Mouse (Mus musculus) cerebellum, postnatal 25 days (tissue): ENCODE results near the gene Dand5.

Experiments
- DNase-seq, 2 experiments: peaks; one replicate each; pipeline ENCODE4 v3.0.0; 2021; ENCODE audit warnings: mixed read lengths in 2 of 2

Gene Dand5

DNA sequence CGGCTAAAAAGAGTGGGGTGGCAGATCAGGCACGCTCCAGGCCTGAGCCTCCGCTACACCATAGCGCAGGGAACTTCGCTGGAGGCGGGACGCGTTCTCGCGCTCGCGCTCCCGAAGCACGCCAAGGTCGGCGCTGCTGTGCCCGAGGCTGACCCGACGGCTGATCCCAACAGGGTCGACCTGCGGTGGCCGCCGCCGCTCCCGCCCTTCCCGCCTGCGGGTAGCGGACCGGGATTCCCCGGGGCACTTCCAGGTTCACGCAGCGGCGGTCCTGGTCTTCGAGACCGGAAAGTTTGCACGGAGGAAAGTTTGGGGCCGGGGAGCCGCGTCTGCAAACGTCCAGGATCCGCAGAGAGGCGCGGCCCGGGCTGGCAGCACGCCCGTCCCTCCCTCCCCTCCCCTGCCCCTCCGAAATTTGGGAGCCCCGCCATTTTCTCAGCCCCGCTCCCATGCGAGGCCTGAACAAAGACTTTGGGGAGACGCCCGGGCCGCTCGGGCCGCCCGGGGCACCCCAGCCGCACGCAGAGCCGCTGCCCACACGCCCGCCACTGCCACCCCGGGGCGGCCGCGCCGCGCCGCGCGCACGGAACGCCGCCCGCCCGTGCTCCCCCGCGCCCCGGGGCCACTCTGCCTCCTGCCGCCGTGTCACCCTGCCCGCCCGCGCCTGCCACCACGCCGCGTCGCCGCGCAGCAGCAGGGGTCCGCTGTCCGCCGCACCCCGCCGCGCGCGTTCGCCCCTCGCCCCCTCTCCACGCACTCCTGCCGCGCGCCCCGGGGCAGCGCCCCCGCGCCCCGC lies 23.3 kb downstream of the Dand5 start:
- DNase-seq: peak; percentile 81 to 82

DNA sequence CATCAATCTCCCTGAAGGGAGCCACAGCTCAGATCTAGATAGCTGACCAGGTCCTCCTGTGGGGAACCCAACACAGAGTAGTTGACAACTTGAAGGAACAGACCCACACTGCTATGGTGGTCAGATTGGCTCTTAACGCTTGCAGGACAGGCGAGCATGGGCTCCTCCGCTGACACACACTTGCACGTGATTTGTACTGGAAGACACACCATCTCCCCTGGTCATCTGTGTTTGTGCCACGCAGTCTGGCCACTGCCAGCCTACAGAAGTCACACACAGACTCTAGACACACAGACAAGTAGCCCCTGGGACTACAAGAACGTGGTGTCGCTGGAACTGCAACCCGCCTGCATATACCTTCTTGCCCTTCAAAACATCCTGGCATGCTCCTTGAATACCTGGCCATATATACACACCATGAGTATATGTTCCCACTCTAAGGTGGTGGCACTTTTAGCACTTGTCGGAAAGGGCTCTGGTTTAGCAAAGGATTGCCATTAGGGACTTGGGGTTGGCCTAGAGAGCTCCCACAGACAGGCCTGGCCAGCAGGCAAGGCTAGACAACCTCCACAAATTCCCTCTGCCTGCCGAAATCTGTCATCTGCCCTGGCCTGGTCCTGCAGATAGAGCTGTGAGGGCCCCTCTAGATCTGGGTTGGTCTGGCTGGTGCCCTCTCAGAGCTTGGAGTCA lies 24.0 kb downstream of the Dand5 start:
- peak; percentile 48 to 61 for DNase-seq

GRCm38 (mm10) chr8:84797971-84798370 lies 24.7 kb downstream of the Dand5 start:
- peak in 1 of 2 experiments; percentile 42 for DNase-seq

- peak; percentile 31 to 41 for DNase-seq
Measured at GRCm38 (mm10) chr8:84797256-84797797, 25.3 kb downstream of the Dand5 start.

GRCm38 (mm10) chr8:84794486-84794885 lies 28.1 kb downstream of the Dand5 start:
- DNase-seq: peak; percentile 69 to 85

- peak; percentile 71 to 83 for DNase-seq
Measured at GRCm38 (mm10) chr8:84793791-84794485, 28.7 kb downstream of the Dand5 start.

DNA sequence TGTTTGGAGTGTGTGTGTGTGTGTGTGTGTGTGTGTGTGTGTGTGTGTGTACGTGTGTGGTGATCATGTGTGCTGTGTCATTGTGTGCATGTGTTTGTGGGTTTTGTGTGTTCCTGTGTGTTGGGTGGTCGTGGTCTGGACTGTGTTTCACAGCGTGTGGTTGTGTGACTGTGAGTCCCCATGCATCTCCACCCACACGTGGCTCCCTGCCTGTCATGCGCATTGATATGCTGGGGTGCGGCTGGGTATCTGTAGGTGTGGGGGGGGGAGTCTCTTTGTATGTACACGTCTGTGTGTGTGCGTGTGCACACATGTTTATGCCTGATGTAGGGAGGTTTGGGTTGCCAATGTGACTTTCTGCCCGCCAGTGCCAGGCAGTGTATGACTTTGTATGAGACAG lies 29.5 kb downstream of the Dand5 start:
- DNase-seq: peak in 1 of 2 experiments; percentile 64

DNA sequence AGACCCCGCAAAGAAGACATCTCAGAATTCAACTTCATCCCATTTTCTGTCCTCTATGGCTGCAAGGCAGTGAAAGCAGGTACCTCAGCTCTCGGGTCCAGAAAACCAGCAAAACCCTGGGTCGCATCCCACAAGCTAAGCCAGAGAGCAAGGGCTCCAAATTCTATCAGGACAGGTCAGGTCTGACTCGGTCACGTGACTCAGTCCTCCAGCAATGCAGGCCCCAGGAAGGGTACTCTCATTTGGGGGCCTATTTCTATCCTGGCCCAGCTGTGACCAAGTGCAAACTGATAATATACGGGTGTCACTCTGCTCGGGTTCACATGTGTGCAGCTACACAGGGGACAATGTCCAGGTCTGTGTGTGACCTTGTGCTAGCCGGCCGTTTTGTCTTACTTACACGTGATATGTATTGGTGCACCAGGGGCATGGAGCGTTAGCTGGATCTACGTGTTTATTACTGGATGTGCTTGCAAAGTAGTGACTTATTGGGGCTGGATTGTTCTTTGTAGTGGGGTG lies 30.1 kb downstream of the Dand5 start:
- DNase-seq: peak in 1 of 2 experiments; percentile 46

DNA sequence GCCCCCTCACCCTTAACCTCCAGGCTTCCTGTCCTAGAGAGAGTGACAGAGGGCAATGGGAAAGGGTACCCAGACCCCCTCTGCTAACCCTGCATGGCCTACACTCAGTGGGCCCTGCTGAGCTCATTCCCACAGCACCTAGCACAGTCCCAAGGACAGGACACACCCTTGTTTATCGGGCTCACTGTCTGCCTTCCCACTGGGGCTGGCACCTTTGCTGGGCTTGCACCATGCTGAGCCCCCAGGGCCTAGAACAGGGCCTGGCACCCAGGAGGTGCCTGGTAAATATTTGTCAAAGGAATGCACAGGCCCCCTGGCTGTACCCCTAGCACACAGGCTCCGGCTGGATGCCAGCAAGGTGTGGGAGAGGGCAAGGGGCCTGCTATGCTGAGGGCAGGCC lies 32.1 kb downstream of the Dand5 start:
- peak; percentile 50 to 57 for DNase-seq

GRCm38 (mm10) chr8:84789855-84790486 lies 32.7 kb downstream of the Dand5 start:
- peak; percentile 85 to 91 for DNase-seq

DNA sequence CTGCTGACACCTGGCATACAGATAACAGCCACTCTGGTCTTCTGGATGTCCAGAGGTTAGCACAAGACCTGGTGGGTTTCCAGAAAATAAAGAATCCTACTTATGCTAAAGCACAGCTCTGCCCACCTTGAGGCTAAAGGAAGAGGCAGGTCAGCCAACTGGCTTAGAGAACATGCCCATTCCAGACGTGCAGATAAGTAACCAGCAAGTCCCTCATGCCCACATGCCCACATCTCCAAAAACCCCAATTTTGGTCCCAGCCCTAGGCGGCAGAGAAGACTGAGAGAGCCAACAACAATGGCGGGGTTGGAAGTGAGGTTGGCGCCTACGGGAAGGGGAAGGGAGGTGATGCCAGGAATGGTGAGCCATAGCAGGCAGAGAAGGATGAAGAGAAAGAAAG lies 33.3 kb downstream of the Dand5 start:
- DNase-seq: no peak

GRCm38 (mm10) chr8:84788896-84789295 lies 33.7 kb downstream of the Dand5 start:
- peak; percentile 55 to 64 for DNase-seq

GRCm38 (mm10) chr8:84787523-84788302 lies 34.9 kb downstream of the Dand5 start:
- peak; percentile 70 to 80 for DNase-seq

DNA sequence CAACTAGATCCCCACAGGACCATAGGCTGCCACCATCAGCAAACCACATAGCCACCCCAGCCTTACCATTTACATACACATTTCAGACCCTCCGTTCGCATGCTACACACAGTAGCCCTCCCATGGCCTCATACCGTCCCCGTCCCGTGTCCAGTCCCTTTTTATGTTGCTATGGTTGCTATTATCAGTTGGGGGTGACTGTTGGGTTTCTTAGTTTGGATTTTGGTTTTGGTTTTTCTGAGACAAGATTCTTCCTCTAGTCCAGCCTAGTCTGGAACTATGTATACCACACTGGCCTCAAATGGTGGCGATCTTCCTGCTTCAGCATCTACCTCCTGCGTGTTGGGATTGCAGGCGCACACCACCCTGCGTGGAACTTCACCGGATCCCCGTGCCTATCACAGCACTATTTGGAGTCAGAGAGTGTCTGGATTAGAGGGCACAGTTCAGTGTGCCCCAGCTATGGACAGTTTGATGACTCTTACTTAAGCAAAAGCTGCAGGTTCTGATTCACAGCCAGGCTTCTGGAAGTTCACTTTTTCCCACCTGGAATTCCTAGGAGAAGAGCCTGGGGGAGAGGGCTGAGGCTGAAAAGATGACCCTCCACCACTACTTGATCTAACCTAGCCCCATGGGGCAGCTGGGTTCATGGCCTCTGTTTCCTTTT lies 35.7 kb downstream of the Dand5 start:
- peak; percentile 36 to 39 for DNase-seq

DNA sequence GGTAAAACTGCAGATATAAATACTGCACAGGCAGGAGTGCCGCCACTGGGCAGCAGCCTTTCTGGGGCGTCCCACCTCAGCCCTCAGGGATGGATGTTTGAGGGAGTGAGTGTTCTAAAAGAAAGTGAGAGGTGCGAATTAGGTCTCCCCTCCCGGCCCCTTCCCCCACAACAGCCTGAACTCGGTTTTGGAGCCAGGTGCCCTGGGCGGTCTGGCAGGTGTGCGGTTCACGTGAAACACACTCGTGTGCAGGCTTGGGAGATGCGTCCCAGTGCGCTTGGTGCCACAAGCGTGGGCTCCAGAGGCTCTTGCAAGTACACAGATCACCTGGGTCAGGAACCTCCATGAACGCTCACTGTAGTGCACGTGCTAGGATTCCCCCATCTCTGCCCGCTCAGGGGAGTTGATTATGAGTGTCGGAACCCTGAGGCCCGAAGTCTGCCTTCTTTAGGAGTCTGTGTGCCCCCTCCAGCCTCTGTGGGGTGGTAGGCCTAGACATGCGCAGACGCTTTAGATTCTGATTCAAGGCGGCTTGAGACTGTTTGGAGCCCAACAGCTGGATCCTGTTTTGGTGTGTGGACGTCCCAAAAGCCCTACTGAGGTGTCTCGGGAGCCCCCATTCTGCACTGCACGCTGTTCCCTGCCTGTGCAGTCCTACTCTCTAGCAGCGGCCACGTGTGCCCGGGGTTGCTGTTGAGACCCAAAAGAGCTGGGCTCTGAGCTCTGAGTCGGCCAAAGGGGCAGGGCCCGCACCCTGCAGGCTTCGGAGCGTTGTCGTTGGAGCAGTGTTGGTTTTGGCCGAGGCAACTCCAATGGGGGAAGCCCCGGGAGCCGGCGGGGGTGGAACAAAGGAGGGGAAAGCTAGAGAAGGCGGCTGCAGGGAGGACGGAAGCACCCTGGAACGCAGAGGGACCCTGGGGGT lies 36.6 kb downstream of the Dand5 start:
- DNase-seq: peak; percentile 62 to 65

DNA sequence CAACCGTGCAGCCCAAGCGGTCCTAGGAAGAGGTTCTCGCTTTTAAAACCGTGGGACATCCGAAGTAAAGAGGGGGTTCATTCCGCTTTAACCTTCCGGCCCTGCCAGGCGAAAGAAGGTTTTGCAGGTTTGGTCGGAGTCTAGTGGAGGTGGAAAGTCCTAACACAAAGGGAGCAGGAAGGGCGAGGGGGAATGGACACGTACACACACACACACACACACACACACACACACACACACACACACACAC lies 37.2 kb downstream of the Dand5 start:
- no peak for DNase-seq

DNA sequence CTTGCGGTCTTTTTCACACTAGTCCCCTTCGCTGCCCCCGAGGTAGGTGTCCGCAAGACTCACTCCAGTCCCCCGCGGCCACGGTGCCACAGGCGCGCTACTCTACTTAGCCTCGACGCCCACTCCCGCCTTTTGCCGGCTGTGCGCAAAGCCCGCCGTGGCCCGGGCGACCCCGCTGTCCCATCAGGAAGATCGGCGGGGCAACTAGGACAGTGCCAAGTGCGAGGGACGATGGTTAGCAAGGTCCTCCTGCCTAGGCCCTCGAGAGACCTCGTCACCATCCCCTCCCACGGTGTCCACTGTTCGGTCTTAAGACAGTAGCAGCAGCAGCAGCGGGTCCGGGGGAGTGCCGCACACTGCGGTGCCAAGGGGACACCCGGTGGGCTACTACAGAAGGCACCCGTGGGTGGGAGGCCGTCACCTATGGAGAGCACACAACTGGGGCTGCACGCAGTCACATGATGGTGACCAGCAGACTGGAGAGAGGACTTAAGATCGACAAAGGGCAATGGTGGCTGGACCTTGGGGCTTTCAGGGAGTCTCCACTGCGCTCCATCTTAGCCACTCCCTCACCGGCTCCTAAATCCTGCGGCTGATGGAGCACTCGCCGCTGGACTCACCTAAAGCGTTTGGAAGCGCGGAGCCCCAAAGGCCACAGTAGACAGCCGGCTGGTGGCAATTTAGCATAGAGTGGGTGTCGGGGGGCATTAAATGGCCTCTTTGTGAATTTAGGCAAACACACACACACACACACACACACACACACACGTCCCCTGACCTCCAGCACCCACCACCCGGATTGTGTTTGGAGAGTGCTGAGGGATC lies 37.7 kb downstream of the Dand5 start:
- DNase-seq: peak; percentile 64 to 75

- peak in 1 of 2 experiments; percentile 79 for DNase-seq
Measured at GRCm38 (mm10) chr8:84783919-84784581, 38.6 kb downstream of the Dand5 start.
